Mouse (Mus musculus) liver, embryonic 11.5 days (tissue): ENCODE measurements around the gene Olfr1161. TPM values are rescaled to one million over a fixed set of nuclear protein-coding genes. Genes with fewer than 3 reads are reported as not detected.
"Not testable (repeated sequence)": the region's sequence is repeated elsewhere in the genome, so short reads cannot be mapped to it uniquely, and the experiment has no call there.

ENCODE experiments used
- ATAC-seq: fragments of 200-750 bp; cut with Nextera tagmentation; replicated peaks from 2 replicates; pipeline ENCODE4 v1.8.0; 2017; ENCODE audit warnings: moderate number of reproducible peaks, mild to moderate bottlenecking, moderate TSS enrichment, moderate library complexity; ENCODE audit not compliant: low FRiP score
- DNase-seq: peaks from one replicate; pipeline ENCODE4 v3.0.0-alpha.2; 2017; ENCODE audit warnings: low spot score
- H3K27ac ChIP-seq: fragments of 300-500 bp; sonication (generic); 2 replicates; pipeline ENCODE4 v1.5.1; 2014; ENCODE audit warnings: mild to moderate bottlenecking, low read depth, low read length, control low read depth
- H3K27me3 ChIP-seq: fragments of 300-500 bp; sonication (generic); replicated peaks from 2 replicates; pipeline ENCODE4 v1.6.1; 2014; ENCODE audit warnings: low read length, mixed read lengths; ENCODE audit not compliant: control insufficient read depth, insufficient read depth
- H3K36me3 ChIP-seq: fragments of 300-500 bp; sonication (generic); 2 replicates; pipeline ENCODE4 v1.6.1; 2014; ENCODE audit warnings: mild to moderate bottlenecking, low read length, moderate library complexity, mixed read lengths; ENCODE audit not compliant: control insufficient read depth, insufficient read depth
- H3K4me1 ChIP-seq: fragments of 300-500 bp; sonication (generic); replicated peaks from 2 replicates; pipeline ENCODE4 v1.6.1; 2014; ENCODE audit warnings: low read length, mixed read lengths; ENCODE audit not compliant: control insufficient read depth, insufficient read depth
- H3K4me2 ChIP-seq: fragments of 300-500 bp; sonication (generic); 2 replicates; pipeline ENCODE4 v1.6.1; 2014; ENCODE audit warnings: mild to moderate bottlenecking, control low read depth, moderate library complexity
- H3K4me3 ChIP-seq: fragments of 300-500 bp; sonication (generic); 2 replicates; pipeline ENCODE4 v1.5.1; 2014; ENCODE audit warnings: low read depth, low read length, control low read depth
- H3K9ac ChIP-seq: fragments of 300-500 bp; sonication (generic); 2 replicates; pipeline ENCODE4 v1.6.1; 2014; ENCODE audit warnings: low read depth, low read length, control low read depth
- H3K9me3 ChIP-seq: fragments of 300-500 bp; sonication (generic); 2 replicates; pipeline ENCODE4 v1.6.1; 2016; ENCODE audit warnings: low read length, inconsistent platforms, mixed read lengths; ENCODE audit not compliant: control insufficient read depth
- WGBS: fragments of 180-500 bp; shearing (Covaris S2); extraction: QIAGEN DNeasy Blood & Tissue Kit; methylation state at CpG from one replicate; pipeline ENCODE4 v1.1.7; 2014; 5-methylcytosine and 5-hydroxymethylcytosine counted together
- polyA plus RNA-seq: library from polyadenylated mRNA; unstranded; fragments of >200 nt; fragmentation: Nextera tagmentation; extraction: Ambion mirVana; gene quantifications from 2 replicates; pipeline ENCODE4 v1.2.1, GENCODE M21; 2014

Gene Olfr1161
- polyA plus RNA-seq, result not detected in 2 replicates

GRCm38 (mm10) chr2:88022474-88022873 lies at the start of gene Olfr1161:
Gene Olfr1161 (plus strand): TSS chr2:88022774.
- not testable (repeated sequence) for H3K9ac ChIP-seq, H3K4me3 ChIP-seq, DNase-seq, H3K27ac ChIP-seq, H3K36me3 ChIP-seq, H3K9me3 ChIP-seq, ATAC-seq, H3K4me1 ChIP-seq, H3K27me3 ChIP-seq, H3K4me2 ChIP-seq
- 83% methylated on average over 1 of the region's 1 CpGs for WGBS

DNA sequence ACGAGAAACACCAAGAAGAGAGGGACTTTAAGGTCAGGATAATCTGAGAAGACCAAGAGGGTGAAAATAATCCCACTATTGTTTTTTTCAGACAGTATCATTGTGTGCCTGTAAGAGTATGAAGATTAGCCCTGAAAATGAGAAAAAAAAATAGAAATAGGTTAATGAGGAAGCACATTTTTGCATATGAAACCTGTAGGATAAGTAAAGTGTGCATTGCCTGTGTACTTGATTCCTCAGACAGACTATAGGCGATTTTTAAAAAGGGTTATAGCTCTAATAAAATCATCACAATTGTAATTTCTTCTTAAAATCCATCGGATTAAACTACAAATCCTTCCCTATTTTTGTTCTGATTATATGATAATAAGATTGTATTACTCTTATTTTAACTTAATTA lies 48.0 kb upstream of the Olfr1161 start, which contains the start of gene Olfr74:
Gene Olfr74 (minus strand): TSS at position 101 of the 400 bp plus-strand sequence.
- ATAC-seq, result no peak
- DNase-seq, result no peak
- Histone ChIP-seq H3K36me3 (no peaks in the 10 kb centered on the region), H3K4me1 (no peaks in the 10 kb centered on the region), H3K4me3 (no peak within 1 kb of the TSS), H3K4me2 (no peak within 1 kb of the TSS), H3K9ac (no peak within 1 kb of the TSS), H3K9me3 (no peaks in the 10 kb centered on the region), H3K27ac (no peak within 1 kb of the TSS), H3K27me3 (no peaks in the 10 kb centered on the region)
- WGBS, result 61% methylated on average over 3 of the region's 3 CpGs

DNA sequence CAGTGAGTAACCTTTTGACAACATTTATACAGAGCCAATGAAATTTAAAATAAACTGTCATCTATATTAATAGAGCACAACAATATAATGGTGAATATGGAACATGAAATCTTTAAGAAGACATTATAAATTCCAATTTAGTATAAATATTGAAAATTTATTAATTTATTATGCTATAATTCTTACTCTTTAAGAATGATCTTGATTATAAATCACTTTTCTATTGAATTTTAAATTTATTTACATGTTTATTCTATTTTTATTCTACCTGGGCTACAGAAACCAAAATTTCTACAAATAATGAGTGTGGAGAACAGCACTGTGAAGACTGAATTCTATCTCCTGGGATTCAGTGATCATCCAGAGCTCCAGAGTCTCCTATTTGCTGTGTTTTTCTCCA lies 32.8 kb upstream of the Olfr1161 start, which contains the start of gene Olfr1158:
Gene Olfr1158 (plus strand): TSS at position 301 of the 400 bp plus-strand sequence.
- no peaks in the 10 kb centered on the region for H3K9me3 ChIP-seq
- H3K36me3 ChIP-seq, result no peaks in the 10 kb centered on the region
- no peak for DNase-seq
- no peak within 1 kb of the TSS for H3K27ac ChIP-seq
- no peak within 1 kb of the TSS for H3K4me2 ChIP-seq
- no peak for ATAC-seq
- no peaks in the 10 kb centered on the region for H3K27me3 ChIP-seq
- no peaks in the 10 kb centered on the region for H3K4me1 ChIP-seq
- no peak within 1 kb of the TSS for H3K4me3 ChIP-seq
- H3K9ac ChIP-seq, result no peak within 1 kb of the TSS

DNA sequence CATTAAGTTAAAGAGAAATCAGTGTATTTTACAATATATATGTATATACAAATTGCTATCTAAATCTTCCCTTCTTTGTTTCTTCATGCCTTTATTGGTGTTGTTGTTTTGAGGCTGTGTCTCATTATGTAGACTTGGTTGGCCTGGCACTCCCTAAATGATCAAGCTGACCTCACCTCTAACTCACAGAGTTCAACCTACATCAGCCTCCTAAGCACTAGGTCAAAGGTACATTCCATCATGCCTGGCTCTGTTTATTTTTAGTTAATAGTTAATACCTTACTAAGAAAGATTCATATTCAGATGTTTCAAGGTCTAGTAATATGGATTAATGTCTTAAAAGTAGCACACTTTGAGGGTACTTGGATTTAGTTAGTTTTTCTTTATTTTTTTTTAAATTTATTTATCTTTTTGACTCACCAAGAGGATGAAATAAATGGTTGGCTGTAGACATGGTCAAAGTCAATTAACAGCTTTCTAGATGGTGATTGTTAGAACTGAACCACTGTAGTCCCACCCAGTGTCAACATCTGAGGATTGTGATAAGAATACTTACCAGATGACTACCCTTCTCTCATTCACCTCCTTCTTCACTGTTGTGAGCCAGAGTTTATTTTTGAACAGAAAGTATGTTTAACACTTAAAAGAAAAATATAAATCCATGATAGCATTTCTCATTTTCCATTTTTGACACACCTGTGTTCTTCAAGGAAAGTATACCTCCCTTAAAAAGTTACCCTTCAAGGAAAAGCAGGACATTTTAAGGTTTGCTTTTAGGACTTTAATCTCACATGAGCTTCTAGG lies 14.9 kb upstream of the Olfr1161 start, which contains the start of gene Olfr1160:
Gene Olfr1160 (minus strand): TSS at position 754 of the 804 bp plus-strand sequence.
- Histone ChIP-seq H3K4me3 (no peak within 1 kb of the TSS), H3K27ac (no peak within 1 kb of the TSS), H3K4me1 (no peaks in the 10 kb centered on the region), H3K9me3 (no peaks in the 10 kb centered on the region), H3K9ac (no peak within 1 kb of the TSS), H3K36me3 (no peaks in the 10 kb centered on the region), H3K27me3 (no peaks in the 10 kb centered on the region), H3K4me2 (no peak within 1 kb of the TSS)
- ATAC-seq, result no peak; the same call in 1 of the 2 replicates
- DNase-seq, result no peak

DNA sequence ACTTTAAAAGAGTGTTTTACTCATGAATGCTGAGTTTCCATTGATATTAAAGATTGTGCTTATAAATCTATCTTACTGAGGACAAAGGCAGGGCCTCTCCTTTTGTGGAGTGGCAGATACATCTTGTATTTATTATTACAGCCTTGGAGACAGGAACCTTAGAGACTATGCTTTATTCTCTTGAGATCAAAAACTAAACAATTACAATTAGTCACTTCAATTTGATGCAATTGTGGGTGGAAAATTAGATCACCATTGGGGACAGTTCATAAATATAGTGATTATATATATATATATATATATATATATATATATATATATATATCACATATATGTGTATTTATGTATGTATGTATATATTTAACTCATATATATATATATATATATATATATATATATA lies 15.0 kb downstream of the Olfr1161 start, which contains the start of gene Olfr73:
Gene Olfr73 (minus strand): TSS at position 101 of the 400 bp plus-strand sequence.
- Histone ChIP-seq H3K36me3 (no peaks in the 10 kb centered on the region), H3K9me3 (no peaks in the 10 kb centered on the region), H3K4me2 (no peak within 1 kb of the TSS), H3K27ac (no peak within 1 kb of the TSS), H3K4me3 (no peak within 1 kb of the TSS), H3K4me1 (no peaks in the 10 kb centered on the region), H3K9ac (no peak within 1 kb of the TSS), H3K27me3 (no peaks in the 10 kb centered on the region)
- DNase-seq (no peak), ATAC-seq (no peak)

DNA sequence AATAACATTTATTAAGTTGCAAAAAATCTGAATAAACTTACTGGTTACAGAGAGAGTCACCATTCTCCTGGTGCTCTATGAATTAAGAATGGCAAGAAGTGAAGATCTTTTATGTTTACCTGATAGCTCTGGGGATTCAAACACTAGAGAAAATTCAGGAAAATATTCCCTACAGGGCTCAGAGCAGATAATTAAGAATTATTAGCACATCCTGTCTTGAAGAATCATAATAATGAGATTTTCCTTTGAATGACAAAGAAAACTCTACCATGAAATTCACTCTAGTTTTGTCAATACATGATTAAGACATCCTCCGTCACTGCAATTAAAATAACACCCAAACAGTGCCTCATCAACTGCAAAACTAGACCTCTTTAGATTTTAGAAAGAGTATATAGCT lies 28.5 kb downstream of the Olfr1161 start, which contains the start of gene Olfr1162:
Gene Olfr1162 (minus strand): TSS at position 101 of the 400 bp plus-strand sequence.
- no peak for DNase-seq
- no peak within 1 kb of the TSS for H3K4me2 ChIP-seq
- 70% methylated on average over 1 of the region's 1 CpGs for WGBS

GRCm38 (mm10) chr2:88063587-88063986 lies 41.0 kb downstream of the Olfr1161 start:
- WGBS, result 77% methylated on average over 2 of the region's 2 CpGs
- Histone ChIP-seq H3K4me2 (no peak overlapping the region), H3K4me1 (no peaks in the 10 kb centered on the region), H3K9me3 (no peaks in the 10 kb centered on the region), H3K4me3 (no peak overlapping the region), H3K27me3 (no peaks in the 10 kb centered on the region), H3K36me3 (no peaks in the 10 kb centered on the region), H3K9ac (no peak overlapping the region), H3K27ac (no peak overlapping the region)
- DNase-seq (no peak), ATAC-seq (no peak)

More for the DNA sequence above, 28.5 kb downstream of the Olfr1161 start, which contains the start of gene Olfr1162:
- Histone ChIP-seq H3K36me3 (no peaks in the 10 kb centered on the region), H3K27me3 (no peaks in the 10 kb centered on the region), H3K4me3 (no peak within 1 kb of the TSS), H3K4me1 (no peaks in the 10 kb centered on the region), H3K27ac (no peak within 1 kb of the TSS), H3K9ac (no peak within 1 kb of the TSS), H3K9me3 (no peaks in the 10 kb centered on the region)
- ATAC-seq, result no peak

DNA sequence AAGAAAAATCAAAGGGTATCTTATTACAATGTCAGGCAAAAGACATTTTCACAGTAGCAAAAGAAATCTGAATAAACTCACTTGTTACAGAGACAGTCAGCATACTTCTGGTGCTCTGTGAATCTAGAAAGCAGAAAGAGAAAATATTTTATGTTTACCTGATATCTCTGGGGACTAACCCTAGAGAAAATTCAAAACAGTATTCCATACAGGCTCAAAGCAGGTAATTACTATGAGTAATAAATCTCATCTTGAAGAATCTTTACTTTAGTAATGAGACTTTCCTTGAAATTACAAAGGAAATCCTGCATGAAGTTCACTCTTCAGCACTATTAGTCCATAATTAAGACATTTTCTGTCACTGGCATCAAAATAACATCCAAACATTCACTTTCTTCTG lies 49.2 kb downstream of the Olfr1161 start, which contains the start of gene Olfr1163:
Gene Olfr1163 (minus strand): TSS at position 101 of the 400 bp plus-strand sequence.
- DNase-seq (no peak), ATAC-seq (no peak)
- Histone ChIP-seq H3K4me1 (no peaks in the 10 kb centered on the region), H3K9me3 (no peaks in the 10 kb centered on the region), H3K36me3 (no peaks in the 10 kb centered on the region), H3K9ac (no peak within 1 kb of the TSS), H3K4me3 (no peak within 1 kb of the TSS), H3K4me2 (no peak within 1 kb of the TSS), H3K27me3 (no peaks in the 10 kb centered on the region), H3K27ac (no peak within 1 kb of the TSS)
